Mouse (Mus musculus) natural killer cell, adult 2 months (primary cell): ENCODE measurements around the gene Olfr866.

Source experiments
- DNase-seq, 2 experiments: peaks; one replicate each; pipeline ENCODE4 v3.0.0; 2022; ENCODE audit warnings: low spot score in 2 of 2

Gene Olfr866

DNA sequence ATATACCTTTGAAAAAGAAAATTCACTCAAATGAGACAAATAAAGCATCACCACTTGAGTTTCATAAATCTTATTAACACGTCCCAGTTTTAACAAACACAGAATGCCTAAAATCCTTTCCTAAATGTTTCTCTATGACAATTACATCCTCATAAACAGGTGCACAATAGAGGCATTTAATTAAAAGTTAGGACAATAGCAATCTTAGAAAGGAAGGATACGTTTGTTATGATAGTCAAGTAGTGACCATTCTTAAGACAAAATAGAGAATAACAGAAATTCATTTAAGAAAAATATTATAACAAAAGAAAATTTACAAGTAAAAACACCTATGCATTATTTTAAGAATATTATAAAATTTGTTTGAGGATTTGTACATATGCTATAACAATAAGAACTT lies at the start of gene Olfr866:
TSS of gene Olfr866 (minus strand) at position 101 of the 400 bp plus-strand sequence.
- DNase-seq: no peak

DNA sequence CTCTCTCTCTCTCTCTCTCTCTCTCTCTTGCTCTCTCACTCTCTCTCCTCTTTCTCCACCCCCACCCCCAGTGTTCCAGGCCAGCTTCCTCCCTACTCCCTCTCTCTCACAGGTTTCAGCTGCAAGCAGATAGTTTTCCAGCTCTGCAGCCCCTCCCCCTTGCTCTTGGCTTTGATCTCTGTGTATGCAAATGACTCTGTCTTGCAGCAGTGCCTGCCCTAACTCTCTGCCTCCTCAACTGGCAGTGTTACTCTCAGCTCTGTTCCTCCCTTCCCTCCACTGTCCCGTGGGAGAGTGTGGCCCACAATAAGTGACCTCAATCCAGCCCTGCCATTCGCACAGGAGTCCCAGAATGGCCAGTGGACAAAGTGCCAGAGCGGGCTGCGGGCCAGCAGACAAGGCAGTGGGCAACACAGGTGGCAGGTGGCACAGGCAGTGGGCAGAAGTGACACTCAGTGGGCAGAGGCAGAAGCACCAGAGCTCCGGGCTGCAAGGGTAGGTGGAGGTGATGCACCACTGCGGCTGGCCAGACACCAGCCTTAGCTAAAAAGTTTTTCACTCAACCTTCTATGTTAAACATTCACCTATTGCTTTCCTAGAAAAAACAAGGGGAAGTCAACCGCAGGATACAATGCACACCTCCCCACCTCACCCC lies 45.8 kb upstream of the Olfr866 start:
- DNase-seq: no peak

DNA sequence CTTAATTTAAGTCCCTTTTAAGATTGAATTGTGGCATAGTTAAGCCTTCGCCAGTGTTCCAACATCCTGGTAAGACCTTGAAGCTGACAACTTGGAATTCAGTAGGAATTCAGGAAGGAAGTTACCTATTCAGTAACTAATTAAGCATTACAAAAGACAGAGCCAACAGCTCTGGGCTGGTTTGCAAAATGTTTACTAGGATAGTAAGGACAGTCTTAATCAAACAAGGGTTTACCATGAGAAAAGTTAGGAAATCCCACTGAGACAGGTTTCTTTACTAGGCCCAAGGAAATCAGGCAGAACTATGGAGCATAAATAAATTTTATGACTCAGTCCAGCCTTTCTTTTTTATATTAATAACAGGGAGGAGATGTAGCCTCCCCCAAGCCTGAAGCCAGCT lies 43.5 kb upstream of the Olfr866 start:
- no peak for DNase-seq

DNA sequence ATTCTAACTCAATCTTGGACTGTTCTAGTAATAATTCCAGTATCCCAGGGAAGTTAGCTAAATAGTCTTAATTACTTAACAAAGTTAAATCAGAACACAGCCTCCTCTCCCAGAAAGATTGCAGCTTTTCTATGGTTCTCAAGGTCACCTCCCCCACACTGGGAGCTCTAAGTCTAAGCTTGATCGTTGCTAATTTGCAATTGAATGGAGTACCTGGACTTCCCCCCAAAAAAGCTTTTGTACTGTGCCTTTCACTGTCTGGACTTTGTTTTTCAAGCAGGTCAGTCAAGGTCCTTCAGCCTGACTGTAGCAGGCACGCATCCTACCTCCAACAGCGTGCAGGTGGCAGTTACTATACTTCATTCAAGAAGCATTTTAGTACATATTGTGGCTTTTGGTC lies 42.4 kb upstream of the Olfr866 start:
- DNase-seq: no peak

DNA sequence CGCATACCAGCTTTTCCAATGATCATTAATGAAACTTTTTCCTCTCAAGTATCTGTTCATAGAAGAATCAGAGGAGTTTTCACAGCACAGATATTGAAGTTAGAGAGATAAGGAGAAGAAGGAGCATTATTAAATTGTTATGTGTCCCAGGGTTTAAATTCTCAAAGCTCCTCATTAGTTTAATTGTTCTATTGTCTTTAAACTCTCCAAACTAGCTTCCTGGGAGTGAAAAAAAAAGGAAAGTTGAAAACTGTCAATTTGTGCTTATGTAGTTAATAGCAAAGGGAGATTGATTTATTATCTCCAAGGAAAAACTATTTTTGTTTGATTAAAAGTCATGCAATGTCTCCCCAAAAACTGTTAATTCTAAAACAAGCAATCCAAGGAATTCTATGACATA lies 29.6 kb upstream of the Olfr866 start, which contains the start of gene Olfr867:
TSS of gene Olfr867 (minus strand) at position 101 of the 400 bp plus-strand sequence.
- DNase-seq: no peak

DNA sequence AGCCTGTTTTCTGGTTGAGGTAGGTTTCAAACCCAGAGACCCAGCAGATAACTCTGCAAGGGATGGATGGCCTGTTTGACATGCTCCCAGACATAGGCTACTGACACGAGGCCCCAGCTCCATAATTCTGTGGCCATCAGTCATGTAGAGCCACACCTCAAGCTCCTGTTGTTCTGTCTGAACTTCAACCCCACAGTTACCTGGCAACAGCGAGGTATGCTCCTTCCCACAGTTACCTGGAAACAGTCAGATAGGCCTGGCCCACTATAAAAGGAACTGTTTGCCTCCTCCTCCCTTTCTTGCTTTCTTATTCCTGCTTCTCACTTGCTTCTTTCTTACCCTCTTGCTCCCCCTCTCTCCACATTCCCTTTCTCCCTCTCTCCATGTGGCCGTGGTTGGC lies 20.1 kb upstream of the Olfr866 start:
- no peak for DNase-seq
